Mouse (Mus musculus) lung, postnatal 4 days (tissue): ENCODE data around the gene Pcnx2.

ENCODE experiments used
- DNase-seq, 2 experiments: peaks; one replicate each; pipeline ENCODE4 v3.0.0; 2021

The Pcnx2 gene

DNA sequence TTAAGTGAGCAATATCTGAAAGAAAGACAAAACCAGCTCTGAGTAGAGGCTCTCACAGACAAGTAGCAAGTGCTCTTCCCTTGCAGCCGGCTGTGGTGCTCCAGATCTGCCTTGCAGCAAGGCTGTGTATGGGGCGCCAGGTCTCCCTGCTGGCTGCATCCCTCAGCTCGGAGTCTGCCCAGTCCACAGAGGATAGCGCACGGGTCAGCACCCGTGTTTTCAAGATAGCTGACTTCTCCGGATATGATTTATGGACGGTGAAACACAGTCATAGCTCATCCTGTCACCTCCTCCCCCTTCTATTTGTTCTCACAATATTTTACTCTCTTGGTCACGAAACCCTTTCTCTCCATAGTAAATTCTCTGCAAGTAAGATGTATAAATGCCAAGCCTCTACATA lies 79.3 kb downstream of the Pcnx2 start:
- no peak for DNase-seq

DNA sequence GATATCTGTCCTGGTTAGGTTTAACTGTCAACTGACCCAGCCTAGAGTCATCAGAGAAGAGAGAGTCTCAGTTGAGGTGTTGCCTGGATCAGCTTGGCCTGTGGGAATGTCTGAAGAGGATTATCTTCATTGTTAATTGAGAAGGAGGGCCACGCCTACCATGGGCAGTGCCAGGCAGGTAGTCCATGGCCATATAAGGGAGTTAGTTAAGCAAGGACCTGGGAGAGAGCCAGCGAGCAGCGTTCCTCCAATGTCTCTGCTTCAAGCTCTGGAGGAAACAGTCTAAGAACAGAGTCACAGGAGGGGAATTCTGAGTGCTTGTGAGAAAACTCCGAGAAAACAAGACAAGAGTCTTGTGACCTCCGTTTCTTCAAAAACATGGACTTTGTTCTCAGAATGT lies 81.4 kb downstream of the Pcnx2 start:
- peak in 1 of 2 experiments; percentile 27 for DNase-seq

GRCm38 (mm10) chr8:125808826-125809225 lies 89.3 kb downstream of the Pcnx2 start:
- DNase-seq = no peak

DNA sequence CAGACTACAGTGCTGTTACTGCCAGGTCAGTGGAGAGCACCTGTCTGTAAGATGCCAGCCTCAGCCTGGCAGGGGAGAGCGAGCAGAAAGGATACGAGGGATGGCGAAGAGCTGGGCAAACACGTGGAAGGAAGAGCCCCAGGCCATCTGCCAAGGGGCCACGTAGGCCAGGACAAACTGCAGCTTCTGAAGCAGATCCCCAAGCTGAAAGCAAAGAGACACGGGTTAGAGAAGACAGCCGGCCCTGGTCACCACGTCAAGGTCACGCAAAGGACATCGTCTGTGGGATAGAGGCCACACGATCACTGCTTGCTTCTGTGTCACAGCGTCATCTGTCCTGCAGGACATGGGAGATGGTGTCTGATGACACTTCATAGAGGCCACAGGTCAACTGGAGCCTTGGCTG lies 90.2 kb downstream of the Pcnx2 start:
- peak in 1 of 2 experiments; percentile 29 for DNase-seq

DNA sequence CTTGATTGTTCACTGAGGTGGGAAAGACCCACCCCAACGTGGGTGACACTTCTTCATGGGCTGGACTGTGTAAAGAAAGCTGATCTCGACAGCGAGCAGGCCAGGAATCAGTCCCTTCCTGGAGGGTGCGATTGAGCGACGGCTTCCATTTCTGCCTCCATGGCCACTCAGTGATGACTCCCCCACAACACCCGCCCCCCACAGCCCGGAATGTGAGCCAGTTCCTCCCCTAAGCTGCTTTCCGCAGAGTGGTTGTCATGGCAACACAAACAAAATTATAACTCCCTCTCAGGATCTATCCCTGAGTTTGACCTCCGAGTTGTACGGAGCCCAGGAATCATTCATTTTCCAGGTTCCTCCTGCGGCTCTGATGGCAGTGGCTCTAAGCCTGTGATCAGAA lies 91.7 kb downstream of the Pcnx2 start:
- no peak for DNase-seq

DNA sequence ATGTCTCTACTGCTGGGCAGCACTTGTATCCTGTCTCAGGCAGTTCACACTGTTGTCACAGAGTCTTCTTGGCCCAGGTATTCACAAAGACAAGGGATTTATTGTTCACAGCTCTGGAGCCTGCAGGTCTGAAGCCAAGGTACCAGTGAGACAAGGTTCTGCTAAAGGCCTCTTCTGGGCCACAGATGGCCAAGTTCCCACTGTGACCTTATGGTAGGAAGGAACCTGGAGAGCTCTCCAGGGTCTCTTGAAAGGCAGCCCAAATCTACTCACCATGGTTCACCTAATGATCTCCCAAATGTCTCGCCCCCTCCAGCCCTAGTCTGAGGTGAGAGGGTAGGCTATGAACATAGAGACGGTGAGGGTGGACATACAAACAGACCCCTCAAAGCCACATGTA lies 101.1 kb downstream of the Pcnx2 start:
- DNase-seq = no peak

GRCm38 (mm10) chr8:125795341-125795740 lies 102.8 kb downstream of the Pcnx2 start:
- DNase-seq = peak; percentile 30 to 62

GRCm38 (mm10) chr8:125792816-125793455 lies 105.2 kb downstream of the Pcnx2 start:
- DNase-seq = no peak

DNA sequence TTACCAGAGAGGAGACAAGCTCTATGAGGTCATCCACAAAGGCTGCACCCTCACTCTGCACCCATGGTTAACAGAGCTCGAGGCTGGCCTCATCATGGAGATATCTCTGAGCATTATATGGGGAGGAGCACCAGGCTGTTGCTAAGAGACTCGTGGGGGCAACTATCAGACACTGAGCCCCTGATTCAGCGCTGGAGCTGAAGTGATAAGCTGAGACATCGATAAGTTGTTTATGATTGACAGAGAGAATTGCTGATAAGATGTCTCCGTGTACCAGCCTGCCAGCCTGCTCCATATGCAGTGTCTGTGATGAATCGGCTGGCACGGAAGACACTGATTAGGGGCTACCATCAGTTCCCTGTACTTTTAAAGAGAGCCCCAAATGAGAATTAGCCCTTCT lies 111.2 kb downstream of the Pcnx2 start:
- no peak for DNase-seq

DNA sequence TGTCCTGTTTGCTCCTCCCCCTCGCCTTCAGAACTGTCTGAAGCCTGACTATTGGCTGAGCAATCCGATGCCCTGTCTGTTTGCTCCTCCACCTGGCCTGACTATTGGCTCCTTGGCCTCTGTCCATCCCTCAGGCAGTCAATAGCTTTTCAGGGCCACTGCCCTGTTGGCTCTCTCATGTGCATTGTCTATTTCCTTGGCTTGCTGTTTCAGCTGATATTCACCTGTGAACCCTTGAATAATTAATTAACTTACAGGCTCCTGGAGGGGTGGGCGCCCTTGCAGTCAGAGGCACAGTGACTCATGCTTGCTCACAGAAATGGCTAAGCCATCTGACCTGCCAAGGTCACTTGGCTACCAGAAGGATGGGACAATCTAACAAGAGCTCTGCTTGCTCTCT lies 116.0 kb downstream of the Pcnx2 start:
- no peak for DNase-seq

GRCm38 (mm10) chr8:125779656-125780055 lies 118.5 kb downstream of the Pcnx2 start:
- no peak for DNase-seq

GRCm38 (mm10) chr8:125778919-125779318 lies 119.2 kb downstream of the Pcnx2 start:
- DNase-seq = no peak

- DNase-seq = peak; percentile 22 to 44
These were observed 120.5 kb downstream of the Pcnx2 start for GRCm38 (mm10) chr8:125777478-125778164.

DNA sequence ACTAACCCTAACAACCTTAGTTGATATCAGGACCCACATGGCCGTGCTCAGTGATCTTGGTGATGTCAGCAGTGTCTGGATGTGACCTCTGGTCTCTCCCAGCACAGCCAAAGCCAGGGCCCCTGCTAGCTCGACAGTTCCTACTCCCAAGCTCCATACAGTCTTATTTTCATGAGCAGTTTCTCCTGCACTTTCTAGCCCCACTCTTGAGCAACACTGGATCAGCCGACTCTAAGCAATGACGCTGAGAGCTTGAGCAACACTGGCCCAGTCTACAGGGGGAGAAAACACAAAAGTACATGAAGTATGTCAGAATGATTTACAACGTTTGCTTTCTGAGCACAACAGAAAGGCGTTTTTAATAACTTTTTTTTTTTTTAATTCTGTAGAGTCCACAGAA lies 121.3 kb downstream of the Pcnx2 start:
- peak; percentile 60 for DNase-seq

DNA sequence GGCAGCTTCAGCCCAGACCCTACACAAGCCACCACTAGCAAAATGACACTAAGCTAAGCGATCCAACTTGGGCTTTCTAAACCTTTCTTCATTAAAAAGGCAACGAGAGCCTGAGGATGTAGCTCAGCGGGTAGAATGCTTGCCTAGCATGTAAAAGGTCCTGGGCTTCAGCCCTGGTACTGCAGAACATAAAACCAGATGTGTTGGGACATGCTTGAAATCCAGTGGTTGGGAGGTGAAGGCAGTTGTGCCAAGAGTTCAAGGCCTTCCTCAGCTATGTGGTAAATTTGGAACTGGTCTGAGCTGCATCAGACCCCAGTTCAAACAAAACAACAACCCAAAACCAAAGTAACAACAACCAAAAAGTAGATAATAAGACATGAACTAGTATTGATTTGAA lies 121.8 kb downstream of the Pcnx2 start:
- DNase-seq = no peak

DNA sequence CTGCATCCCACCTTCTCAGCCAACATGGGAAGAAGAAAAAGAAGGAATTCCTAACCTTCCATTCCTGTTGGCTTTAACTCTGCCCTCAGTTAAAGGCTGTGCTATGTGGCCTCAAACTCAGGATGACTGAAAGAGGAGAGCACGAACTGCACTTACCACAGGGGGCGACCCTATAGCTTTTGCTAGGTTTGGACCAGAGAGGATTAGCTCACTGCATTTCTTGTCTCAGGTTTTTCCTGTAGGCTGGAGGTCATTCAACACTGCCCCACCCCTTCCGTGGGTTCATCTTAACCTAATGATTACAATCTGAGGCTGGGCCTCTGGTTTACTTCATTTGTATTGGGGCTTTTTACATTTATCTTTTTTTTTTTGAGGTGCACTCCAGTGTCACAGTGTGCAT lies 123.1 kb downstream of the Pcnx2 start:
- DNase-seq = no peak

DNA sequence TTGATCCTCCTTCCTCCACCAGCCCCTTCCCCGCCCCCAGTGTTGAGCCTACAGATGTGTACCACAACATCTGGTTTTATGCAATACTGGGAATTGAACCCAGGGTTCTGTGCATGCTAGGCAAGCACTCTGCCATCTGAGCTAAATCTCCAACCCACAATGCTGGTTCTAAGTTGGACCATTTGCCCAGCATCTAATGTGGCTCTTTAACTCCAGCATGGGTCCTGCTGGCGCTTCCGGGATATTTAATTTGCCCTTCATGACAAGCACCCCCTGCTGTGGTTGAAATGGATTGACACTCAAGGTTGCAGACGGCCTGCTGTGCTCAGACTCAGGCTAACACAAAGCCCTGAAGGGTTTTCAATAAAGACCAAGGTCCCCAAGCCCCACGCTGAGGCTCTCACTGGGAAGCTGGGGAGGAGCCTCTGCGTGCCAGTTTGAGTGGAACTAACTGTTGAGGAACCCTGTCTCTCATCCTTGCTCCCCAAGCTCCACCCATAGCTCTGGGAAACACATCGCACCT lies 124.8 kb downstream of the Pcnx2 start:
- no peak for DNase-seq

GRCm38 (mm10) chr8:125772300-125772699 lies 125.8 kb downstream of the Pcnx2 start:
- DNase-seq = no peak

- no peak for DNase-seq
These were observed 130.0 kb downstream of the Pcnx2 start for GRCm38 (mm10) chr8:125768079-125768478.

- no peak for DNase-seq
These were observed 134.9 kb downstream of the Pcnx2 start for GRCm38 (mm10) chr8:125763066-125763786.

DNA sequence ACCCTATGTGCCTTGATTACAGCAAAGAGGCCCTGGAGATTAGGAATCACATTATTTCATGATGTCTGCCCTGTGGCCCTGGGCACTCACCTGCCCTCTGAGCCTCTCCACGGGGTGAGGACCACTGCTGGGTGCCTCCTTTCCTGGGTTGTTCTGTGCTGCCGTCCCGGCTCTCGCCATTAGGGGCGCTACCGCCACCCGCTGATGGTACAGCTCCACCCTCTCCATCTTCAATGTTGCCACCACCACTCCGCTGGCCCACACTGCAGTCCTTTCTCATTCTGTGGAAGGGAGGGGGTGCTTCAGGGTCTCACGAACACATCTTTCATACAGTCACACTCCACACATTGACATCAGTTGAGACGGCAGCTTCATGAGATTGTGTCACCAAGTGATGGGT lies 139.1 kb downstream of the Pcnx2 start:
- DNase-seq = peak; percentile 44 to 66

GRCm38 (mm10) chr8:125757106-125757496 lies 141.0 kb downstream of the Pcnx2 start:
- DNase-seq = no peak

DNA sequence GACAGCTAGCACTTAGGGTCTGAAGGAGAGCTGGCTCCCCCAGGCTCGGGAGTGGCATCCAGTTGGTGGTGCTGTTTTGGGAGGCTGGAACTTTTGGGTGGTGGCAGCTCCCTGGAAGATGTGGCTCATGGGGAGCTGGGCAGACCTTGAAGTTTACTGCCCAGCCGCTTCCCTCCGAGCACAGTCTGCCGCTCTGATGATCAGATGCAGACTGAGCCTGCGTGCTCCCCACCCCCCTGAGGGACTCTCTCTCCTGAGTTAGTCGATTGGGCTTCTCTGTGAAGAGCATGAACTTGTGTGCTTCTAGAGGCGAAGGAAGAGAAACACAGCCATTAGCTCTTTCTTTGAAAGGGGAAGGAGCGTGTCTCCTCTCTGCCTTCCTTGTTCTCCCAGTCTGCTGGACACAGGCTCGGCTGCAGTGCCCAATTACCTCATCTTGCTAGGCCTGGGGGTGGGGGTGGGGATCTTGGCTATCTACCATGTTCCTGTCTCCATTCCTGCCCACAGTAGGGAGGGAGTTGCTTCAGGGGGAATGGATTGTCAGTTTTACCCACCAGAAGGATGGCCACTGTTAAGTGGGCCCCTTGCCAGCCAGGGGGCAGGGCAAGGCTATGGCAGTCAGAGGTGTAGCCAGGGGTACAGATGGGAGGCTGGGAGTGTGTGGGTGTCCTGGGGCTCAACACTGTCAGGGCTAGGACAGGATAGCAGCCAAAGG lies 141.6 kb downstream of the Pcnx2 start:
- DNase-seq = peak; percentile 17 to 45
